Mouse (Mus musculus) liver, postnatal 0 days (tissue): Measurements from ENCODE around the gene Spred2. TPM values are rescaled to one million over a fixed set of nuclear protein-coding genes. Genes with fewer than 3 reads are reported as not detected.

Experiments
- ATAC-seq: fragments of 200-750 bp; cut with Nextera tagmentation; 2 replicates; pipeline ENCODE4 v1.8.0; 2017; ENCODE audit warnings: mild to moderate bottlenecking, moderate library complexity
- DNase-seq: peaks from one replicate; pipeline ENCODE4 v3.0.0-alpha.2; 2016
- H3K27ac ChIP-seq: fragments of 300-500 bp; sonication (generic); 2 replicates; pipeline ENCODE4 v1.5.1; 2014; ENCODE audit warnings: antibody characterized with exemption, moderate library complexity, mild to moderate bottlenecking, low read depth
- H3K27me3 ChIP-seq: fragments of 300-500 bp; sonication (generic); 2 replicates; pipeline ENCODE4 v1.6.1; 2014; ENCODE audit warnings: low read length, control low read depth, mixed read lengths; ENCODE audit not compliant: insufficient read depth
- H3K36me3 ChIP-seq: fragments of 300-500 bp; sonication (generic); replicated peaks from 2 replicates; pipeline ENCODE4 v1.6.1; 2014; ENCODE audit warnings: mild to moderate bottlenecking, control low read depth, low read length, moderate library complexity, mixed read lengths; ENCODE audit not compliant: insufficient read depth
- H3K4me1 ChIP-seq: fragments of 300-500 bp; sonication (generic); 2 replicates; pipeline ENCODE4 v1.6.1; 2014; ENCODE audit warnings: antibody characterized with exemption, mild to moderate bottlenecking, control low read depth; ENCODE audit not compliant: insufficient read depth
- H3K4me2 ChIP-seq: fragments of 300-500 bp; sonication (generic); 2 replicates; pipeline ENCODE4 v1.6.1; 2014; ENCODE audit warnings: low read depth, mild to moderate bottlenecking, low read length, moderate library complexity, mixed read lengths
- H3K4me3 ChIP-seq: fragments of 300-500 bp; sonication (generic); 2 replicates; pipeline ENCODE4 v1.5.1; 2014; ENCODE audit warnings: low read depth, low read length
- H3K9ac ChIP-seq: fragments of 300-500 bp; sonication (generic); replicated peaks from 2 replicates; pipeline ENCODE4 v1.6.1; 2014; ENCODE audit warnings: mild to moderate bottlenecking, moderate library complexity
- H3K9me3 ChIP-seq: fragments of 300-500 bp; sonication (generic); 2 replicates; pipeline ENCODE4 v1.6.1; 2016; ENCODE audit warnings: mild to moderate bottlenecking, control low read depth, low read length, mixed read lengths
- CTCF ChIP-seq: sonication (generic); IDR thresholded peaks from 2 replicates; pipeline ENCODE4 v1.5.1; 2016; ENCODE audit warnings: antibody characterized with exemption, low read depth
- EP300 ChIP-seq: IDR thresholded peaks from 2 replicates; pipeline ENCODE4 v1.6.1; 2016; ENCODE audit warnings: antibody characterized with exemption, low read depth, mild to moderate bottlenecking
- WGBS: fragments of 180-500 bp; shearing (Covaris S2); extraction: QIAGEN DNeasy Blood & Tissue Kit; methylation state at CpG from one replicate; pipeline ENCODE4 v1.1.7; 2014; ENCODE audit not compliant: insufficient replicate concordance; 5-methylcytosine and 5-hydroxymethylcytosine counted together
- polyA plus RNA-seq: library from polyadenylated mRNA; unstranded; fragments of >200 nt; fragmentation: Nextera tagmentation; extraction: Ambion mirVana; gene quantifications from 2 replicates; pipeline ENCODE4 v1.2.1, GENCODE M21; 2015

The Spred2 gene
- polyA plus RNA-seq: 1.3 and 1.4 TPM in 2 replicates

- no peaks in the 10 kb centered on the region for H3K36me3 ChIP-seq
- TF ChIP-seq EP300 (peak; percentile 76), CTCF (peak; percentile 52)
- peak within 1 kb of the TSS; percentile 94 for H3K9ac ChIP-seq
- peak within 1 kb of the TSS; percentile 94 for H3K4me2 ChIP-seq
- H3K27me3 ChIP-seq: no peaks in the 10 kb centered on the region
- under 1% methylated on average over 57 of the region's 57 CpGs for WGBS
- H3K9me3 ChIP-seq: no peaks in the 10 kb centered on the region
- ATAC-seq (peak; percentile 68), DNase-seq (peak; percentile 85)
- peak within 1 kb of the TSS; percentile 72 for H3K4me3 ChIP-seq
- peak within 1 kb of the TSS; percentile 84 for H3K27ac ChIP-seq
- peaks cover 29% of the 10 kb centered on the region for H3K4me1 ChIP-seq
Observed at GRCm38 (mm10) chr11:19923888-19924756, at the start of gene Spred2. TSS of gene Spred2 (plus strand) at chr11:19924375.

- no peak for DNase-seq
- no peaks in the 10 kb centered on the region for H3K4me1 ChIP-seq
- H3K9ac ChIP-seq: no peak overlapping the region
- no peak overlapping the region for H3K4me2 ChIP-seq
- TF ChIP-seq CTCF (no peak), EP300 (no peak)
- no peaks in the 10 kb centered on the region for H3K9me3 ChIP-seq
- H3K36me3 ChIP-seq: no peaks in the 10 kb centered on the region
- ATAC-seq: no peak
- no peak overlapping the region for H3K4me3 ChIP-seq
- H3K27me3 ChIP-seq: no peaks in the 10 kb centered on the region
- H3K27ac ChIP-seq: no peak overlapping the region
- 58% methylated on average over 12 of the region's 12 CpGs for WGBS
Observed at GRCm38 (mm10) chr11:19875551-19875950, 48.6 kb upstream of the Spred2 start.

DNA sequence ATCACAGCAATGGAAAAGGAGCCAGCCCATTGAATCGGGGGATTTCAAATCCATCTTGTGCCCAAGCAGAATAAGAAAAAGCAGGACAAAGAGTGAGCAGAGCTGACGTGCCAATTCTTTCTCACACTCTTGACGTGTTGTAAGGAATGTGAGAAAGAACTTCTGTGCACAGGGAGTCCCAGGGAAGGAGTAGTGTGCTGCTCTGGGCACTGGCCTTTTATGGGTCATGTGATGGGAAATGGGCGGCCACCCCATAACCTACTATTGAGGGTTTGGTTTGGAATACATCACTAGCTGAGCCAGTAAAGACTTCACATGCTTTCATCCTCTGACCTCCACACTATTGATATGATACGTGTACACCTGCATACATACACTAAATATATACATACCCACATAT, 48.2 kb upstream of the Spred2 start:
- WGBS: 81% methylated on average over 5 of the region's 5 CpGs
- no peak overlapping the region for H3K4me2 ChIP-seq
- H3K4me3 ChIP-seq: no peak overlapping the region
- no peaks in the 10 kb centered on the region for H3K4me1 ChIP-seq
- no peak overlapping the region for H3K27ac ChIP-seq
- ATAC-seq (no peak), DNase-seq (no peak)
- H3K9ac ChIP-seq: no peak overlapping the region
- no peaks in the 10 kb centered on the region for H3K36me3 ChIP-seq
- no peaks in the 10 kb centered on the region for H3K9me3 ChIP-seq
- no peaks in the 10 kb centered on the region for H3K27me3 ChIP-seq
- TF ChIP-seq CTCF (no peak), EP300 (no peak)

- WGBS: 68% methylated on average over 4 of the region's 4 CpGs
- no peak for DNase-seq
Observed at GRCm38 (mm10) chr11:19877239-19877915, 46.8 kb upstream of the Spred2 start.

GRCm38 (mm10) chr11:19881342-19881741, 42.8 kb upstream of the Spred2 start:
- TF ChIP-seq EP300 (no peak), CTCF (no peak)
- H3K36me3 ChIP-seq: no peaks in the 10 kb centered on the region
- DNase-seq: no peak
- H3K4me2 ChIP-seq: no peak overlapping the region
- H3K9me3 ChIP-seq: no peaks in the 10 kb centered on the region
- no peak overlapping the region for H3K9ac ChIP-seq
- WGBS: 72% methylated on average over 2 of the region's 2 CpGs
- no peaks in the 10 kb centered on the region for H3K27me3 ChIP-seq
- H3K4me1 ChIP-seq: no peaks in the 10 kb centered on the region
- H3K4me3 ChIP-seq: no peak overlapping the region
- ATAC-seq: no peak
- no peak overlapping the region for H3K27ac ChIP-seq

More at GRCm38 (mm10) chr11:19877239-19877915, 46.8 kb upstream of the Spred2 start:
- Histone ChIP-seq H3K4me1 (no peaks in the 10 kb centered on the region), H3K27me3 (no peaks in the 10 kb centered on the region), H3K4me2 (no peak overlapping the region), H3K9me3 (no peaks in the 10 kb centered on the region), H3K4me3 (no peak overlapping the region), H3K27ac (no peak overlapping the region), H3K36me3 (no peaks in the 10 kb centered on the region), H3K9ac (no peak overlapping the region)
- no peak for TF ChIP-seq EP300
- no peak for TF ChIP-seq CTCF
- ATAC-seq: no peak

GRCm38 (mm10) chr11:19890700-19891406, 33.3 kb upstream of the Spred2 start:
- TF ChIP-seq EP300 (no peak), CTCF (no peak)
- H3K9ac ChIP-seq: no peak overlapping the region
- WGBS: 24% methylated on average over 6 of the region's 6 CpGs
- no peaks in the 10 kb centered on the region for H3K27me3 ChIP-seq
- no peak overlapping the region for H3K27ac ChIP-seq
- no peak overlapping the region for H3K4me3 ChIP-seq
- H3K36me3 ChIP-seq: no peaks in the 10 kb centered on the region
- no peaks in the 10 kb centered on the region for H3K4me1 ChIP-seq
- no peaks in the 10 kb centered on the region for H3K9me3 ChIP-seq
- DNase-seq: no peak
- no peak overlapping the region for H3K4me2 ChIP-seq
- ATAC-seq: no peak
